8 mouse cellular contexts compared by ENCODE assay signal in the genomic region with DNA sequence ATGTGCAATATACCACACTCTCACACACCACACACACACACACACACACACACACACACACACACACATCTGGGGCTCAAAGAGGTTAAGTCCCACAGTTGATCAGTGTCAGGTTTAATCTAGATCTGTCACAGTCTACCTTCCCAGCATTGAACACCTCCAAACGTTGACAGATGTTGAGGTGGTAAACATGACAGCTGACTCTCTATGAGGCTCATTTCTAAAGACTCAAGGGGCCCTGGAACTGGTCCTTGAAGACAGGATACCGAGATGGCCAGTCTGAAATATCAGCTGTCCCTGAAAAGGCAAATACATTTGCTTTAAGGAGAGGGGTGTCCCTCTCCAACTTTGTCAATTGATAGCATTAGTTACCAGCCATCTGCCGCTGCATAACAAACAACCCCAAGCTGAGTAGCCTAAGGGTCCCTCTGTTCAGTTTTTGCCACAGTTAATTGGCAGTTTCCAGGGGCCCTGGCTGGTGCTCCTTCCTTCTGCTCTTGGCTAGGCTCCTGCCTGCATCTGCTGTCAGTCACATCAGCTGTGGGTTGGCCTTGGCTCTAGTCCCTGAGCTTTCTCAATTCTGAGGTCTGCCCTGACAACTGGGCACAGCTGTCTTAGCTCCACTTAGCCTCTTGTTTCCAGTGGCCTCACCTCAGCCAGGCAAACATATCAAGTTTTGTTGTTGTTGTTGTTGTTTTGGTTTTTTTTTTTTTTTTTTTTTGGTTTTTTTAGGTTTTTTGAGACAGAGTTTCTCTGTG.
A peak's percentile ranks its signal among the peaks of the same experiment; 100 is the strongest.
DNase-seq lines count a peak whose midpoint lies in the region; ATAC-seq and TF ChIP-seq lines count a peak whose summit lies in the region.

No protein-coding gene starts in this region.

- H3K27ac ChIP-seq in forebrain, embryonic 16.5 days (ENCODE audit: low read length), result peak overlapping the region; percentile 64
- no peak overlapping the region for H3K27ac ChIP-seq in stomach, postnatal 0 days (replicated peaks)

- H3K27me3 ChIP-seq in forebrain, embryonic 16.5 days (replicated peaks; ENCODE audit: control insufficient read depth, insufficient read depth, low read length), result no peaks in the 10 kb centered on the region
- H3K27me3 ChIP-seq in stomach, postnatal 0 days (ENCODE audit: control insufficient read depth, insufficient read depth, low read length), result no peaks in the 10 kb centered on the region

- peak; percentile 91 for ATAC-seq in forebrain, embryonic 16.5 days
- ATAC-seq in stomach, postnatal 0 days (ENCODE audit: low FRiP score, low TSS enrichment), result no peak
- ATAC-seq in monocyte, adult 5-6 weeks (replicated peaks; ENCODE audit: insufficient number of reproducible peaks, low FRiP score, low TSS enrichment, poor library complexity, severe bottlenecking), result no peak

- peak; percentile 30 for DNase-seq in layer of hippocampus, adult 9-11 months
- DNase-seq in layer of hippocampus, adult 9-10 months (ENCODE audit: low spot score), result no peak
- DNase-seq in adrenal gland, adult 8-10 months, result peak; percentile 63
- DNase-seq in lung, postnatal 36 days, result peak; percentile 80
- no peak for DNase-seq in stomach, postnatal 0 days (ENCODE audit: low spot score)
- DNase-seq in right cerebral cortex, adult 2 months (ENCODE audit: low spot score in 2 of 2), result no peak

- H3K36me3 ChIP-seq in forebrain, embryonic 16.5 days (ENCODE audit: control insufficient read depth, insufficient read depth), result no peaks in the 10 kb centered on the region
- no peaks in the 10 kb centered on the region for H3K36me3 ChIP-seq in stomach, postnatal 0 days (ENCODE audit: control insufficient read depth, insufficient read depth, low read length)

- no peak for TF ChIP-seq CTCF in stomach, postnatal 0 days (IDR thresholded peaks at IDR 0.05; ENCODE audit: low read depth)

- no peak overlapping the region for H3K9ac ChIP-seq in forebrain, embryonic 16.5 days (replicated peaks; ENCODE audit: low read depth, low read length)
- no peak overlapping the region for H3K9ac ChIP-seq in stomach, postnatal 0 days (ENCODE audit: low read length)

- peaks cover 12% of the 10 kb centered on the region for H3K4me1 ChIP-seq in forebrain, embryonic 16.5 days (replicated peaks; ENCODE audit: control insufficient read depth, insufficient read depth, low read length)
- H3K4me1 ChIP-seq in stomach, postnatal 0 days (replicated peaks; ENCODE audit: control insufficient read depth, insufficient read depth), result no peaks in the 10 kb centered on the region

- WGBS in forebrain, embryonic 16.5 days, result 20% methylated on average over 3 of the region's 3 CpGs
- WGBS in stomach, postnatal 0 days, result 51% methylated on average over 3 of the region's 3 CpGs

- no peak for TF ChIP-seq EP300 in stomach, postnatal 0 days (optimal IDR thresholded peaks at IDR 0.05)

- no peaks in the 10 kb centered on the region for H3K9me3 ChIP-seq in forebrain, embryonic 16.5 days (ENCODE audit: control insufficient read depth, low read length)
- no peaks in the 10 kb centered on the region for H3K9me3 ChIP-seq in stomach, postnatal 0 days (ENCODE audit: control insufficient read depth, low read length)

- no peak overlapping the region for H3K4me2 ChIP-seq in forebrain, embryonic 16.5 days (ENCODE audit: low read length)
- no peak overlapping the region for H3K4me2 ChIP-seq in stomach, postnatal 0 days (replicated peaks; ENCODE audit: low read depth)

- no peak overlapping the region for H3K4me3 ChIP-seq in forebrain, embryonic 16.5 days (replicated peaks; ENCODE audit: low read length)
- H3K4me3 ChIP-seq in stomach, postnatal 0 days (ENCODE audit: low read depth, low read length), result no peak overlapping the region

Comparison
In these comparisons a context has a peak if more than half of its experiments do, and no peak if none do; other contexts are left out.
1. DNase-seq: peak in layer of hippocampus, adult 9-11 months (single experiment), adrenal gland, adult 8-10 months (single experiment) and lung, postnatal 36 days (single experiment); none in layer of hippocampus, adult 9-10 months (single experiment), stomach, postnatal 0 days (single experiment) and right cerebral cortex, adult 2 months (0 of 2).